Mouse (Mus musculus): Measurements from ENCODE around the gene Zfp764. TPM values are rescaled to one million over a fixed set of nuclear protein-coding genes. Genes with fewer than 3 reads are reported as not detected.

The Zfp764 gene
- polyA plus RNA-seq, 1 experiment from 2014 or later, result 9.0 TPM

GRCm38 (mm10) chr7:127361449-127361848 lies 45.2 kb downstream of the Zfp764 start:
- H3K4me3 ChIP-seq, result no peak overlapping the region
- ATAC-seq (ENCODE audit: borderline replicate concordance, extremely low read depth, low FRiP score, low TSS enrichment), result peak; percentile 49
- H3K9ac ChIP-seq, result no peak overlapping the region
- peaks cover 20% of the 10 kb centered on the region for H3K27me3 ChIP-seq
- no peaks in the 10 kb centered on the region for H3K9me3 ChIP-seq
- no peak overlapping the region for H3K27ac ChIP-seq
- no peaks in the 10 kb centered on the region for H3K36me3 ChIP-seq
- 43% methylated on average over 13 of the region's 13 CpGs for WGBS
- peaks cover 8% of the 10 kb centered on the region; the same call in 1 of the 2 replicates for H3K4me1 ChIP-seq
- no peak overlapping the region for H3K4me2 ChIP-seq

- peaks cover 8% of the 10 kb centered on the region; the same call in 1 of the 2 replicates for H3K4me1 ChIP-seq
- peaks cover 20% of the 10 kb centered on the region for H3K27me3 ChIP-seq
- H3K36me3 ChIP-seq, result no peaks in the 10 kb centered on the region
- no peak overlapping the region for H3K4me3 ChIP-seq
- no peaks in the 10 kb centered on the region for H3K9me3 ChIP-seq
- H3K9ac ChIP-seq, result no peak overlapping the region
- no peak overlapping the region for H3K27ac ChIP-seq
- no peak overlapping the region for H3K4me2 ChIP-seq
- WGBS, result 51% methylated on average over 4 of the region's 4 CpGs
- no peak for ATAC-seq (ENCODE audit: borderline replicate concordance, extremely low read depth, low FRiP score, low TSS enrichment)
These were observed 46.4 kb downstream of the Zfp764 start for GRCm38 (mm10) chr7:127360265-127360664.

- H3K27me3 ChIP-seq, result peaks cover 12% of the 10 kb centered on the region
- WGBS, result 59% methylated on average over 4 of the region's 4 CpGs
These were observed 48.1 kb downstream of the Zfp764 start for GRCm38 (mm10) chr7:127358472-127358871.

GRCm38 (mm10) chr7:127357871-127358270 lies 48.8 kb downstream of the Zfp764 start:
- no peak overlapping the region for H3K4me2 ChIP-seq
- H3K27ac ChIP-seq, result no peak overlapping the region
- WGBS, result 70% methylated on average over 2 of the region's 2 CpGs

More at GRCm38 (mm10) chr7:127358472-127358871, 48.1 kb downstream of the Zfp764 start:
- no peak overlapping the region for H3K27ac ChIP-seq
- no peaks in the 10 kb centered on the region for H3K36me3 ChIP-seq
- no peak overlapping the region for H3K4me3 ChIP-seq
- no peak overlapping the region for H3K4me2 ChIP-seq
- peaks cover 3% of the 10 kb centered on the region; the same call in 1 of the 2 replicates for H3K4me1 ChIP-seq
- no peak overlapping the region for H3K9ac ChIP-seq
- H3K9me3 ChIP-seq, result no peaks in the 10 kb centered on the region
- ATAC-seq (ENCODE audit: borderline replicate concordance, extremely low read depth, low FRiP score, low TSS enrichment), result no peak

GRCm38 (mm10) chr7:127355796-127356195 lies 50.8 kb downstream of the Zfp764 start:
- WGBS, result 61% methylated on average over 3 of the region's 3 CpGs
- Histone ChIP-seq H3K36me3 (no peaks in the 10 kb centered on the region), H3K27me3 (peaks cover 1% of the 10 kb centered on the region; the same call in 1 of the 2 replicates), H3K4me1 (no peaks in the 10 kb centered on the region), H3K4me2 (no peak overlapping the region), H3K9ac (no peak overlapping the region), H3K27ac (no peak overlapping the region), H3K9me3 (no peaks in the 10 kb centered on the region), H3K4me3 (no peak overlapping the region)
- no peak for ATAC-seq (ENCODE audit: borderline replicate concordance, extremely low read depth, low FRiP score, low TSS enrichment)

More at GRCm38 (mm10) chr7:127357871-127358270, 48.8 kb downstream of the Zfp764 start:
- Histone ChIP-seq H3K4me1 (no peaks in the 10 kb centered on the region), H3K9me3 (no peaks in the 10 kb centered on the region), H3K36me3 (no peaks in the 10 kb centered on the region), H3K9ac (no peak overlapping the region), H3K27me3 (peaks cover 9% of the 10 kb centered on the region; the same call in 1 of the 2 replicates), H3K4me3 (no peak overlapping the region)
- ATAC-seq (ENCODE audit: borderline replicate concordance, extremely low read depth, low FRiP score, low TSS enrichment), result no peak

Other genes with a start within 250 kb of the Zfp764 start
- gene Cd2bp2, start 210.8 kb downstream of the Zfp764 start, polyA plus RNA-seq (2015; fragmentation: Nextera tagmentation; extraction: Ambion mirVana), result 61.7 and 63.6 TPM in 2 replicates
- 27.0 and 29.8 TPM in 2 replicates for gene Tbc1d10b, start 198.4 kb downstream of the Zfp764 start, polyA plus RNA-seq (2015; fragmentation: Nextera tagmentation; extraction: Ambion mirVana)
- 14.0 and 21.2 TPM in 2 replicates for gene Mylpf, start 197.9 kb downstream of the Zfp764 start, polyA plus RNA-seq (2015; fragmentation: Nextera tagmentation; extraction: Ambion mirVana)
- gene Zfp553, start 173.8 kb downstream of the Zfp764 start, polyA plus RNA-seq (2015; fragmentation: Nextera tagmentation; extraction: Ambion mirVana), result 36.8 and 37.4 TPM in 2 replicates
- gene Sept1, start 173.7 kb downstream of the Zfp764 start, polyA plus RNA-seq (2015; fragmentation: Nextera tagmentation; extraction: Ambion mirVana), result 21.7 and 28.9 TPM in 2 replicates
- 61.9 and 63.0 TPM in 2 replicates for gene Zfp771, start 162.5 kb downstream of the Zfp764 start, polyA plus RNA-seq (2015; fragmentation: Nextera tagmentation; extraction: Ambion mirVana)
- gene Dctpp1, start 146.1 kb downstream of the Zfp764 start, polyA plus RNA-seq (2015; fragmentation: Nextera tagmentation; extraction: Ambion mirVana), result 161 and 190 TPM in 2 replicates
- 66.9 and 69.3 TPM in 2 replicates for gene Sephs2, start 132.8 kb downstream of the Zfp764 start, polyA plus RNA-seq (2015; fragmentation: Nextera tagmentation; extraction: Ambion mirVana)
- gene Itgal, start 110.6 kb downstream of the Zfp764 start, polyA plus RNA-seq (2015; fragmentation: Nextera tagmentation; extraction: Ambion mirVana), result 1.4 and 2.3 TPM in 2 replicates
- 16.8 and 18.1 TPM in 2 replicates for gene Zfp768, start 61.2 kb downstream of the Zfp764 start, polyA plus RNA-seq (2015; fragmentation: Nextera tagmentation; extraction: Ambion mirVana)
- 9.5 TPM in 2 replicates for gene Zfp747, start 30.8 kb downstream of the Zfp764 start, polyA plus RNA-seq (2015; fragmentation: Nextera tagmentation; extraction: Ambion mirVana)
- gene 9130019O22Rik, start 19.7 kb downstream of the Zfp764 start, polyA plus RNA-seq (2015; fragmentation: Nextera tagmentation; extraction: Ambion mirVana), result 7.3 and 7.9 TPM in 2 replicates
- 6.7 and 7.0 TPM in 2 replicates for gene E430018J23Rik, start 13.2 kb downstream of the Zfp764 start, polyA plus RNA-seq (2015; fragmentation: Nextera tagmentation; extraction: Ambion mirVana)
- gene Zfp688, start 15.2 kb upstream of the Zfp764 start, polyA plus RNA-seq (2015; fragmentation: Nextera tagmentation; extraction: Ambion mirVana), result 23.0 and 24.0 TPM in 2 replicates
- gene Zfp689, start 42.3 kb upstream of the Zfp764 start, polyA plus RNA-seq (2015; fragmentation: Nextera tagmentation; extraction: Ambion mirVana), result 6.4 and 6.5 TPM in 2 replicates
- 37.1 and 40.4 TPM in 2 replicates for gene Prr14, start 52.8 kb upstream of the Zfp764 start, polyA plus RNA-seq (2015; fragmentation: Nextera tagmentation; extraction: Ambion mirVana)
- gene Fbrs, start 72.4 kb upstream of the Zfp764 start, polyA plus RNA-seq (2015; fragmentation: Nextera tagmentation; extraction: Ambion mirVana), result 12.2 and 13.3 TPM in 2 replicates
- 51.2 and 63.7 TPM in 2 replicates for gene Srcap, start 105.2 kb upstream of the Zfp764 start, polyA plus RNA-seq (2015; fragmentation: Nextera tagmentation; extraction: Ambion mirVana)
- gene Gm42715, start 112.8 kb upstream of the Zfp764 start, polyA plus RNA-seq (2015; fragmentation: Nextera tagmentation; extraction: Ambion mirVana), result 13.8 and 15.4 TPM in 2 replicates
- 4.7 and 7.7 TPM in 2 replicates for gene Tmem265, start 154.6 kb upstream of the Zfp764 start, polyA plus RNA-seq (2015; fragmentation: Nextera tagmentation; extraction: Ambion mirVana)
- gene Phkg2, start 166.5 kb upstream of the Zfp764 start, polyA plus RNA-seq (2015; fragmentation: Nextera tagmentation; extraction: Ambion mirVana), result 34.0 and 40.5 TPM in 2 replicates
- 12.8 and 15.7 TPM in 2 replicates for gene Ccdc189, start 181.8 kb upstream of the Zfp764 start, polyA plus RNA-seq (2015; fragmentation: Nextera tagmentation; extraction: Ambion mirVana)
- 46.9 and 49.0 TPM in 2 replicates for gene Rnf40, start 181.9 kb upstream of the Zfp764 start, polyA plus RNA-seq (2015; fragmentation: Nextera tagmentation; extraction: Ambion mirVana)
- gene Zfp629, start 209.0 kb upstream of the Zfp764 start, polyA plus RNA-seq (2015; fragmentation: Nextera tagmentation; extraction: Ambion mirVana), result 12.1 and 12.2 TPM in 2 replicates